Mouse (Mus musculus) intestine, embryonic 15.5 days (tissue): ENCODE results near the gene Dis3l. TPM values are rescaled to one million over a fixed set of nuclear protein-coding genes. Genes with fewer than 3 reads are reported as not detected.
"Not testable (repeated sequence)": the region's sequence is repeated elsewhere in the genome, so short reads cannot be mapped to it uniquely, and the experiment has no call there.

Experiments used
- ATAC-seq: fragments of 200-750 bp; cut with Nextera tagmentation; 2 replicates; pipeline ENCODE4 v1.8.0; 2017; ENCODE audit warnings: moderate TSS enrichment, moderate library complexity
- H3K27ac ChIP-seq: fragments of 300-500 bp; sonication (generic); 2 replicates; pipeline ENCODE4 v1.5.1; 2015; ENCODE audit warnings: mild to moderate bottlenecking, inconsistent platforms
- H3K27me3 ChIP-seq: fragments of 300-500 bp; sonication (generic); replicated peaks from 2 replicates; pipeline ENCODE4 v1.6.1; 2015; ENCODE audit warnings: inconsistent platforms
- H3K36me3 ChIP-seq: fragments of 300-500 bp; sonication (generic); 2 replicates; pipeline ENCODE4 v1.6.1; 2015; ENCODE audit warnings: inconsistent platforms
- H3K4me1 ChIP-seq: fragments of 300-500 bp; sonication (generic); replicated peaks from 2 replicates; pipeline ENCODE4 v1.6.1; 2015; ENCODE audit warnings: inconsistent platforms
- H3K4me2 ChIP-seq: fragments of 300-500 bp; sonication (generic); replicated peaks from 2 replicates; pipeline ENCODE4 v1.6.1; 2015; ENCODE audit warnings: mild to moderate bottlenecking, inconsistent platforms
- H3K4me3 ChIP-seq: fragments of 300-500 bp; sonication (generic); replicated peaks from 2 replicates; pipeline ENCODE4 v1.5.1; 2015; ENCODE audit warnings: inconsistent platforms
- H3K9ac ChIP-seq: fragments of 300-500 bp; sonication (generic); 2 replicates; pipeline ENCODE4 v1.6.1; 2015; ENCODE audit warnings: inconsistent platforms
- H3K9me3 ChIP-seq: fragments of 300-500 bp; sonication (generic); 2 replicates; pipeline ENCODE4 v1.6.1; 2016; ENCODE audit warnings: inconsistent platforms
- WGBS: fragments of 180-500 bp; shearing (Covaris S2); methylation state at CpG from one replicate; pipeline ENCODE4 v1.1.7; 2015; 5-methylcytosine and 5-hydroxymethylcytosine counted together
- polyA plus RNA-seq: library from polyadenylated mRNA; unstranded; fragments of >200 nt; fragmentation: Nextera tagmentation; extraction: Ambion mirVana; gene quantifications from 2 replicates; pipeline ENCODE4 v1.2.1, GENCODE M21; 2015

The Dis3l gene
- polyA plus RNA-seq, 1 experiment from 2014 or later = 19.8 TPM

- 64% methylated on average over 16 of the region's 16 CpGs for WGBS
- no peaks in the 10 kb centered on the region for H3K9me3 ChIP-seq
- no peak for ATAC-seq
Measured at GRCm38 (mm10) chr9:64310996-64311785, 29.9 kb downstream of the Dis3l start.

GRCm38 (mm10) chr9:64306476-64307312 is 34.4 kb downstream of the Dis3l start:
- Histone ChIP-seq H3K27ac (no peak overlapping the region), H3K9ac (no peak overlapping the region), H3K9me3 (no peaks in the 10 kb centered on the region), H3K36me3 (peaks cover 17% of the 10 kb centered on the region), H3K4me2 (no peak overlapping the region), H3K27me3 (no peaks in the 10 kb centered on the region), H3K4me1 (no peaks in the 10 kb centered on the region), H3K4me3 (no peak overlapping the region)
- ATAC-seq = no peak
- 78% methylated on average over 6 of the region's 6 CpGs for WGBS

More at GRCm38 (mm10) chr9:64310996-64311785, 29.9 kb downstream of the Dis3l start:
- Histone ChIP-seq H3K4me2 (no peak overlapping the region), H3K4me1 (no peaks in the 10 kb centered on the region), H3K27me3 (no peaks in the 10 kb centered on the region), H3K36me3 (peaks cover 20% of the 10 kb centered on the region), H3K27ac (no peak overlapping the region), H3K4me3 (no peak overlapping the region), H3K9ac (no peak overlapping the region)

- ATAC-seq, H3K27me3 ChIP-seq, H3K27ac ChIP-seq, H3K9me3 ChIP-seq, H3K9ac ChIP-seq, H3K4me2 ChIP-seq, H3K4me3 ChIP-seq, H3K4me1 ChIP-seq: not testable (repeated sequence)
- 91% methylated on average over 4 of the region's 4 CpGs for WGBS
- peaks cover 22% of the 10 kb centered on the region for H3K36me3 ChIP-seq
Measured at GRCm38 (mm10) chr9:64303086-64303485, 38.0 kb downstream of the Dis3l start.

GRCm38 (mm10) chr9:64282404-64282987 is 58.6 kb downstream of the Dis3l start:
- peak overlapping the region; percentile 65 for H3K4me2 ChIP-seq
- WGBS = 48% methylated on average over 5 of the region's 5 CpGs
- H3K4me1 ChIP-seq = 0 out of 2 replicates have a peak, but pooled peaks cover 5% of the 10 kb centered on the region
- ATAC-seq = no peak
- H3K9ac ChIP-seq = peak overlapping the region; percentile 97
- no peaks in the 10 kb centered on the region for H3K9me3 ChIP-seq
- H3K27me3 ChIP-seq = no peaks in the 10 kb centered on the region
- no peak overlapping the region for H3K27ac ChIP-seq
- H3K36me3 ChIP-seq = no peaks in the 10 kb centered on the region
- peak overlapping the region; percentile 84 for H3K4me3 ChIP-seq

- no peaks in the 10 kb centered on the region for H3K9me3 ChIP-seq
- H3K4me1 ChIP-seq = 0 out of 2 replicates have a peak, but pooled peaks cover 5% of the 10 kb centered on the region
- peak; percentile 92 for ATAC-seq
- peak overlapping the region; percentile 94 for H3K27ac ChIP-seq
- peak overlapping the region; percentile 84 for H3K4me3 ChIP-seq
- H3K4me2 ChIP-seq = peak overlapping the region; percentile 65
- H3K36me3 ChIP-seq = no peaks in the 10 kb centered on the region
- no peaks in the 10 kb centered on the region for H3K27me3 ChIP-seq
- peak overlapping the region; percentile 97 for H3K9ac ChIP-seq
- WGBS = 0% methylated on average over 24 of the region's 24 CpGs
Measured at GRCm38 (mm10) chr9:64281781-64282178, 59.3 kb downstream of the Dis3l start.

- WGBS = 2% methylated on average over 46 of the region's 46 CpGs
- ATAC-seq = peak; percentile 96
- H3K9me3 ChIP-seq = no peaks in the 10 kb centered on the region
- H3K27ac ChIP-seq = peak within 1 kb of the TSS; percentile 94
- H3K9ac ChIP-seq = peak within 1 kb of the TSS; percentile 97
- peak within 1 kb of the TSS; percentile 84 for H3K4me3 ChIP-seq
- no peaks in the 10 kb centered on the region for H3K27me3 ChIP-seq
- H3K36me3 ChIP-seq = no peaks in the 10 kb centered on the region
- 0 out of 2 replicates have a peak, but pooled peaks cover 5% of the 10 kb centered on the region for H3K4me1 ChIP-seq
- peak within 1 kb of the TSS; percentile 65 for H3K4me2 ChIP-seq
Measured at GRCm38 (mm10) chr9:64281105-64281780, 59.8 kb downstream of the Dis3l start, which contains the start of gene Tipin. Gene Tipin, plus strand, starts transcription at chr9:64281581.

GRCm38 (mm10) chr9:64278665-64279310 is 62.3 kb downstream of the Dis3l start:
- ATAC-seq = no peak
- Histone ChIP-seq H3K4me2 (no peak overlapping the region), H3K27ac (no peak overlapping the region), H3K9ac (no peak overlapping the region), H3K9me3 (no peaks in the 10 kb centered on the region), H3K4me3 (no peak overlapping the region), H3K4me1 (0 out of 2 replicates have a peak, but pooled peaks cover 5% of the 10 kb centered on the region), H3K36me3 (no peaks in the 10 kb centered on the region), H3K27me3 (no peaks in the 10 kb centered on the region)
- 93% methylated on average over 6 of the region's 6 CpGs for WGBS

- no peak overlapping the region for H3K27ac ChIP-seq
- 67% methylated on average over 8 of the region's 8 CpGs for WGBS
- H3K4me1 ChIP-seq = 0 out of 2 replicates have a peak, but pooled peaks cover 4% of the 10 kb centered on the region
- H3K4me2 ChIP-seq = no peak overlapping the region
- H3K27me3 ChIP-seq = no peaks in the 10 kb centered on the region
- H3K4me3 ChIP-seq = no peak overlapping the region
- H3K9me3 ChIP-seq = no peaks in the 10 kb centered on the region
- H3K36me3 ChIP-seq = no peaks in the 10 kb centered on the region
- H3K9ac ChIP-seq = no peak overlapping the region
- ATAC-seq = no peak
Measured at GRCm38 (mm10) chr9:64277706-64278105, 63.4 kb downstream of the Dis3l start.

- no peaks in the 10 kb centered on the region for H3K27me3 ChIP-seq
- ATAC-seq = no peak
- H3K4me2 ChIP-seq = no peak overlapping the region
- H3K36me3 ChIP-seq = no peaks in the 10 kb centered on the region
- 69% methylated on average over 1 of the region's 1 CpGs for WGBS
- no peaks in the 10 kb centered on the region for H3K4me1 ChIP-seq
- H3K9ac ChIP-seq = no peak overlapping the region
- no peak overlapping the region for H3K4me3 ChIP-seq
- no peak overlapping the region for H3K27ac ChIP-seq
- no peaks in the 10 kb centered on the region for H3K9me3 ChIP-seq
Measured at GRCm38 (mm10) chr9:64274919-64275318, 66.2 kb downstream of the Dis3l start.

GRCm38 (mm10) chr9:64274291-64274690 is 66.8 kb downstream of the Dis3l start:
- WGBS = 77% methylated on average over 4 of the region's 4 CpGs
- Histone ChIP-seq H3K27ac (no peak overlapping the region), H3K27me3 (no peaks in the 10 kb centered on the region), H3K4me3 (no peak overlapping the region), H3K9ac (no peak overlapping the region), H3K4me2 (no peak overlapping the region), H3K4me1 (no peaks in the 10 kb centered on the region), H3K9me3 (no peaks in the 10 kb centered on the region), H3K36me3 (no peaks in the 10 kb centered on the region)
- ATAC-seq = no peak

GRCm38 (mm10) chr9:64273757-64274156 is 67.3 kb downstream of the Dis3l start:
- Histone ChIP-seq H3K9ac (no peak overlapping the region), H3K27me3 (no peaks in the 10 kb centered on the region), H3K4me1 (no peaks in the 10 kb centered on the region), H3K36me3 (no peaks in the 10 kb centered on the region), H3K9me3 (no peaks in the 10 kb centered on the region), H3K4me2 (no peak overlapping the region), H3K27ac (no peak overlapping the region), H3K4me3 (no peak overlapping the region)
- no peak for ATAC-seq
- WGBS = 77% methylated on average over 4 of the region's 4 CpGs
